Mouse (Mus musculus) testis, adult 2 months (tissue): ENCODE measurements around the gene Kyat1.

Source experiments
- CTCF ChIP-seq: fragments of 200-500 bp; IDR thresholded peaks from 2 replicates; pipeline ENCODE4 v1.5.1; 2012; ENCODE audit warnings: low read depth, mild to moderate bottlenecking, inconsistent platforms, low read length, moderate library complexity; ENCODE audit not compliant: control insufficient read depth, insufficient read depth, insufficient replicate concordance
- POLR2A ChIP-seq: fragments of 200-500 bp; IDR thresholded peaks from 2 replicates; pipeline ENCODE4 v1.6.1; 2012; ENCODE audit warnings: low read depth, mild to moderate bottlenecking, inconsistent platforms, low read length, moderate library complexity; ENCODE audit not compliant: control insufficient read depth

DNA sequence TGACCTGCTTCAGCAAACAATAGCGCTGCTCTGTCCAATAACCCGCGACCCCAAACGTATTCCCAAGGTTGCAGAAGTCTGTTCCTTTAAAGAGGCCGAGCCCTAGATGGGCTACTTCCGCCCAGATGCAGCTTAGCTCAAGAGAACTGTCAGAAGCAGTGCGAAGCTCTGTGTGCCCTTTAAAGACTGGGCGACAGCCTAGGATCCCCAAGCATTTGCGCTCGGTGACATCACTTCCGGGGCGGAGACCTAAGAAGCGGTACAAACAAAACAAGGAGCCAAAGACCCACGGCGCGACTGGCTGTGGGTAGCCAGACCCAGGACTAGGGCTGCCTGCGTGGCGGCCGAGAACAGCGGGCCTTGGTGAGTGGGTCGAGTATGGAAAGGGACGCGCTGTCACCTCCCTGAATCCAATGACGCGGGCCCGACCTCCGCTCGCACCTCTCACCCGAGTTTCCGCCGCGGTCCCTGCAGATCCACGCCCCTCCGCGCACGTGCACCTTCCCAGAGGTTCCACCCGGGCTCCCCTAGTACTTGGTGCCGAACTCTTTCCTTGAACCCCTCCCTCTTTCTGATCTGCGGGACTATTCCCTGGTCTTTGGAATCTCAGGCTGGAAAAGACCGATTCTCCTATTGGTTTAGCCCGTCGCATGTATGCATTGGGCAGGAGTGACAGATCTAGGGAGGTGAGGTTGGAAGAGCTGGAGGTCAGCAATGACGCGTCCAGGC, at the start of gene Kyat1:
- peak; percentile 50 for TF ChIP-seq POLR2A
- no peak for TF ChIP-seq CTCF
